Mouse (Mus musculus) urinary bladder, postnatal 25 days (tissue): ENCODE measurements around the gene Adck2.
A peak's percentile ranks its signal among the peaks of the same experiment; 100 is the strongest.

ENCODE experiments used
- DNase-seq: peaks from one replicate; pipeline ENCODE4 v3.0.0; 2022; ENCODE audit warnings: low spot score

Gene Adck2

GRCm38 (mm10) chr6:39557723-39558261 is 15.9 kb upstream of the Adck2 start, which contains the start of gene Dennd2a:
Gene Dennd2a (minus strand): TSS chr6:39557867.
- DNase-seq, result peak; percentile 57

DNA sequence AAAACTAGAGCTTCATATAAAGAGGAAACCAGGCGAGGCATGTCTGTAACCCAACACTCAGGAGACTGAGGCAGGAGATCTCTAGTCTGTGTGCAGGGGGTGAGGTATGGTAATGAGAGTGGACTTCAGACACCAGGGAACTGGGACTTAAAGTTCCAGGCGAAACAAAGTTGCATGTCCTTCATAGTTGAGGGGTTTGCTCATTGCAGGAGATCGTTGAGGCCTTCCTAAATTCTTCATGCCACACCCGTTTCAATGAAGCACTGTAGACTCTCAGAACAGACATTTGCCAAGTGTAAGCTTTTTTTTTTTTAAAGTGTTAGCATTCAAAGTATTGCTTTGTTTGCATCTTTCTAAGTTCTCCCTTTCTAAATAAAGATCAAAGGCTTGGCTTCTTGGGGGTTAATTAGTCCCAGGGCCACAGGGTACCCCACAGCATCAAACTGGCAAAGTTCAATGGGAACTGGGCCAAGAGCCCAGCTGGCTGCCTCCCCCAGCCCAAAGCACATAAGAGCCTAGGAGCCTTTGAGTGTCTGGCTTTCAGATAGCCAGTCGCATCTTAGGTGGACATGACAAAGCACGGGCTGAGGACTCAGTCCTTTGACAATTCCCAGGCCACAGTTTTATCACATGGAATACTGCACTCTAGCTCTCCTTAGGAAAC is 14.3 kb upstream of the Adck2 start:
- no peak for DNase-seq

- peak; percentile 64 for DNase-seq
These were observed 11.3 kb upstream of the Adck2 start for GRCm38 (mm10) chr6:39562166-39563015.

DNA sequence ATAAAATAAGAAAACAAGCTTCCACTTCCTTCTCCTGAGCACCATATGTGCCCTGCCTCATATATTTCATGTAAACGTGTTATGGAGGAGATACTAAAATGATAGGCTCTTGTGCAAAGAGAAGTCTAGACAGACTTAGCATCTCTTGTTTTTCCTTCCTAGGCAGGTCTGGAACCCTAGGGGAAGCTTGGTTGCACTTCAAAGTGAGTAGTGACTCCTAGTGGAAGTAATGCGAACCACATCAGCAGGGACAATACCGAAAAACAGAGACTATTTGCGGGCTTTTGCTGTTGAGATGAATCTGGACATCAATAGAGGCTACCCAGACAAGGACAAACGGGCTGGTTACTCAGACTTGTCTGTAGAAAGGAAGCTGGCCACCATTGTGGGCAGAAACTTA is 6.1 kb upstream of the Adck2 start:
- DNase-seq, result no peak

DNA sequence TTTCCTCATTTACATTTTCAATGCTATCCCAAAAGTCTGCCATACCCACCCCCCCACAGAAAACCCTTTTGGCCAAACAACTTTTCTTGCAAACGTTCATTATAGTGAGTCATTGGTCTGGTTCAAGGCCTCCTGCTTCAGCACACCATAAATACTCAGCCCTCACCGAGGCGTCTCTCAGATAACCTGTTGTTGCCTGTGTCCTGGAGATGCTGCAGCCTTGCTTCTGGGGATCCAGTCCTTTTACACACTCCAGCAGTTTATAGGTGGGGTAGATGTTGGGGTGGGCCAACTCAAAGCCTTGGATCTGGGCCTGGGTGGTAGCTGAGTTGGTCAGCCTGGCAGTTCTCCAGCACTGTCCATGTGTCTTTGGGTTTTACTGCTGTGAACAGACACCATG is 3.2 kb upstream of the Adck2 start:
- DNase-seq, result no peak

- DNase-seq, result no peak
These were observed 839 bp downstream of the Adck2 start for GRCm38 (mm10) chr6:39574555-39574869.

DNA sequence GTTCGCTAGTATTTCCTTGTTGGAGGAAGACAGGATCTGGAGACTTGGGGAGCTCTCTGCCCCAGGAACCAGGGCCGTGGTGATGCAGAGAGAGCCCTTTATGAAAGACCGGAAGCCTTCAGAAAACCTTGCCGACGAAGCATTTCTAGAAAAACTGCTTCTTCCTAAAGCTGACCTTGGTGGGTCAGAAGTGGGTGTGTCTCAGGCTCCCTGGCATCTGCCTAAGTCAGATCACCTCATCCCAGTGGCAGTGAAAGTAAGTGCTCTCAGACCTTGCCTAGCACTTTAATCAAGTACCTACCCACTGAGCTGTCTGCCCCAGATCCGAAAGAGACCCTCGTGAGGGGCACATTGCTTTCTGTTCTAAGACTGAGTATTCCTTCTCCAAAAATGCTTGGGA is 1.3 kb downstream of the Adck2 start:
- DNase-seq, result no peak

- no peak for DNase-seq
These were observed 5.9 kb downstream of the Adck2 start for GRCm38 (mm10) chr6:39579552-39579951.

DNA sequence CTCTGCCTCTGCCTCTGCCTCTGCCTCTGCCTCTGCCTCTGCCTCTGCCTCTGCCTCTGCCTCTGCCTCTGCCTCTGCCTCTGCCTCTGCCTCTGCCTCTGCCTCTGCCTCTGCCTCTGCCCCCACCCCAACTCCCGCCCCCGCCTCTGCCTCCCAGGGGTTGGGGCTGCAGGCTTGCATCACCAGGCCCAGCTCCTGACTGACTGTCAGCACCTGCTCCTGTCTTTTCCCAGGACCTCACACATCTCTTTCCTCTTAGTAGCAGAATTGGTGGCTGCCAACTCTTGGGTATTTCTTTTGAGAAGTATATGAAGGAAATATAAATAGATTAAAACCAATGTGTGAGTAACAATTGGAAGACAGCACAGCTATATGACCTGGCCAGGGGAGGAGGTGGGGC is 6.9 kb downstream of the Adck2 start:
- DNase-seq, result no peak

GRCm38 (mm10) chr6:39581087-39581784 is 7.6 kb downstream of the Adck2 start:
- DNase-seq, result no peak

- no peak for DNase-seq
These were observed 11.8 kb downstream of the Adck2 start, which contains the start of gene Gm42420 for GRCm38 (mm10) chr6:39585517-39585916. Gene Gm42420 (plus strand): TSS chr6:39585753.

DNA sequence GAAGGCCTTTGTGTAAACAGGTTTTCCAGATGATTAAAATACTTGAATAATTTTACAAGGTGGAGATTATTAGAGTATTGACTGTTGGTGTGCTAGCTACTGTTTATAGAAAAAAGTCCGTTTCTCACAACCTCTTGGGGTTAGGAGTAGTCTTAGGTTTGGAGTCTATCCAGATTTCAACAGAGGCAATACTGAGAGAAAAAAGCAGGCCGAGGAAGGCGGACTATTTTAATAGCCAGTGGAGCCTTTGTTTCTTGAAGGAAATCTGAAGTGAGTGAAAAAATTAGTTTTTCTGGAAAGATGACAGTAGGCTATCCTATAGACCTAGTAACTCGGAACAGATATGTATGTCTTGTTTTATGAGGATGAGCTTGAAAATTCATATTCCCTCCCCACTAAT is 17.8 kb downstream of the Adck2 start:
- DNase-seq, result no peak

DNA sequence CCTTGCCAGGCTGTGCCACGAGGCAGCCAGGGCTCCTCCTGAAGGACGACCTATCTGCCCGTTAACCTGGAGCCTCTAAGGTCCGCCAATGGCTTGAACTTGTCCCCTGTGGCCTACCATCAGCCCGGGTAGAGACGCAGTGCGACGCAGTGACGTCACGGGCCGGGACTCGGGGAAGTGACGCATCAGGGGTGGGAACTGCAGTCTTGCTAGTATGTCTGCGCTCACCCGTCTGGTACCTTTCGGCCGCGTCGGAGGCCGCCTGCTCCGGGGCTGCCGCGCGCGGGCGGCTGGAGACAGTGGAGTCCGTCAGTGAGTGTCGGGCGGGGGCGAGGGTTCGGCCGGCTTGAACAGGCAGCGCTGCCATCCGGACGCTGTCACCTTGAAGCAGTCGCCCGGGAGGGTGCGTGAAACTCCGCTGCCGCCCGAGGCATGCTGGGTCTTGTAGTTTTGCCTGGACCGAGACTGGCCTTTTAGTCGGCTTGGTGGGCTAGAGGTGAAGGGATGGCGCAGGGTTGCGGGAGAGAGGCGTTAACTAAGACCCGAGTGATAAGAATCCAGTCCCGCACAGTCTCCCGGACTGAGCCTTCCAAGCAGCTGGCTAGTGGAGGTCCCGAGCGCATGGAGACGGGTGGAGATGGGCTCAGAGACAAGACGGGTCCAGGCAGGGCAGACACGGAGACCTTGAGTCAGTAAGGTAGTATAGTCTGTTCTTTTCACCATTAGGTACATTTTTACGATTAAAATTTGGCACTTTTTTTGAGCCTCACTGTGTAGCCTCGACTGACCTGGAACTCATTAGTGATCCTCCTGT is 18.9 kb downstream of the Adck2 start, which contains the start of gene Ndufb2:
Ndufb2 (plus strand) TSS at position 174 of the 814 bp plus-strand sequence.
- peak; percentile 90 for DNase-seq

GRCm38 (mm10) chr6:39600851-39601250 is 27.2 kb downstream of the Adck2 start:
- DNase-seq, result no peak

GRCm38 (mm10) chr6:39601828-39602227 is 28.2 kb downstream of the Adck2 start:
- no peak for DNase-seq

DNA sequence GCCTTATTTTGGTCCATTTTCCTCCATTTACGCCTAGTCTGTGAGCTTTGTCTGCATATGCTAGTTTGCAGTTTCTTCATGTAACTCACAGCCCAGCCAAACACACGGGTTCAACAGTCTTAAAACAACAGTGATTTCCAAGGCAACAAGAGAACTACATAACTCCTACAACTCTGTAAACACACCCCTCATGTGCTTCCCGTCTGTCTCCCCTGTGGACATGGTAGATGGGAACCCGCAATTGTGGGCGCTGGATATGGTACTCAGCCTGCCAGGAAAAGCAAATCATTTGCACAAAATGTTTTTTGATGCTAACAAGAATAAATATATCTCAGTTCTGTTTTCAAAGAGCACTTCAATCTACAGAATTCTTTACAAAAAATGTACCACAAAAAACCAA is 30.9 kb downstream of the Adck2 start:
- no peak for DNase-seq

GRCm38 (mm10) chr6:39606056-39606455 is 32.4 kb downstream of the Adck2 start:
- DNase-seq, result no peak

DNA sequence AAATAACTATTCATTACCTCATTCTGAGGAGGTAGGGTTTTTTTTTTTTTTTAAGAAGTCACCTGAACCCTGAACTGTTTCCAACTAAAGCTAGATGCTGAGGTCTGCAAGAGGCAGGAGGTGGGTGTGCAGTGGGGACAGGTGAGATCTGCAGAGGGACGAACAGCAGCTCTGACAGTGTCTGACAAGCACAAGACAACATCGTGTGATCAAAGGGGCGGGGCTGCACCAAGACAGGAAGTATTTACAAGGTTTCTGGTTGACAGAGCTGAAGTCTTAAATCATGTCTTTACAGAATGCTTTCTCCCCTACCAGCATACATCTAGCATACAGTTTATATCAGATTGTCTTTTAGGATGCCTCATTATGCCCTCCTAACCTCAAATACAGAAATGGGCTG is 33.2 kb downstream of the Adck2 start:
- no peak for DNase-seq

- no peak for DNase-seq
These were observed 33.7 kb downstream of the Adck2 start for GRCm38 (mm10) chr6:39607365-39607764.

GRCm38 (mm10) chr6:39610207-39610606 is 36.5 kb downstream of the Adck2 start:
- no peak for DNase-seq

GRCm38 (mm10) chr6:39611296-39611695 is 37.6 kb downstream of the Adck2 start:
- DNase-seq, result no peak
